Mouse (Mus musculus) frontal cortex, adult (tissue): Measurements from ENCODE around the gene Spryd3.
"Not testable (repeated sequence)": the region's sequence is repeated elsewhere in the genome, so short reads cannot be mapped to it uniquely, and the experiment has no call there.

ENCODE experiments used
- ATAC-seq: cut with Nextera tagmentation; 2 replicates; pipeline ENCODE4 v1.9.2; 2017; ENCODE audit warnings: mild to moderate bottlenecking, moderate library complexity, mixed read lengths; ENCODE audit not compliant: low TSS enrichment

Spryd3 gene

GRCm38 (mm10) chr15:102136129-102136758, at the start of gene Spryd3:
Gene Spryd3 (minus strand): TSS chr15:102136234.
- ATAC-seq: peak; percentile 99

- no peak for ATAC-seq
These were observed 47.0 kb upstream of the Spryd3 start for GRCm38 (mm10) chr15:102183076-102183475.

GRCm38 (mm10) chr15:102179924-102180323, 43.9 kb upstream of the Spryd3 start:
- ATAC-seq: no peak

- ATAC-seq: no peak
These were observed 43.1 kb upstream of the Spryd3 start for GRCm38 (mm10) chr15:102179106-102179505.

GRCm38 (mm10) chr15:102178279-102178678, 42.2 kb upstream of the Spryd3 start:
- ATAC-seq: peak; percentile 50; the same call in 1 of the 2 replicates

GRCm38 (mm10) chr15:102177417-102177816, 41.4 kb upstream of the Spryd3 start:
- no peak for ATAC-seq

GRCm38 (mm10) chr15:102176571-102177316, 40.7 kb upstream of the Spryd3 start:
- no peak for ATAC-seq

GRCm38 (mm10) chr15:102175736-102176319, 39.8 kb upstream of the Spryd3 start:
- ATAC-seq: no peak

GRCm38 (mm10) chr15:102173581-102173980, 37.5 kb upstream of the Spryd3 start:
- no peak for ATAC-seq

GRCm38 (mm10) chr15:102169064-102169463, 33.0 kb upstream of the Spryd3 start:
- no peak for ATAC-seq

GRCm38 (mm10) chr15:102167620-102168021, 31.6 kb upstream of the Spryd3 start:
- no peak for ATAC-seq

- no peak for ATAC-seq
These were observed 29.6 kb upstream of the Spryd3 start for GRCm38 (mm10) chr15:102165468-102166100.

GRCm38 (mm10) chr15:102163900-102164693, 28.1 kb upstream of the Spryd3 start:
- ATAC-seq: no peak

GRCm38 (mm10) chr15:102160415-102161060, 24.5 kb upstream of the Spryd3 start:
- ATAC-seq: no peak

- ATAC-seq: no peak
These were observed 20.8 kb upstream of the Spryd3 start for GRCm38 (mm10) chr15:102156836-102157235.

GRCm38 (mm10) chr15:102155006-102155405, 19.0 kb upstream of the Spryd3 start:
- not testable (repeated sequence) for ATAC-seq

GRCm38 (mm10) chr15:102152646-102153045, 16.6 kb upstream of the Spryd3 start:
- no peak for ATAC-seq

- no peak for ATAC-seq
These were observed 14.5 kb upstream of the Spryd3 start, which contains the start of gene Soat2 for GRCm38 (mm10) chr15:102150301-102151135. Gene Soat2 (plus strand): TSS chr15:102150526.

GRCm38 (mm10) chr15:102149561-102149960, 13.5 kb upstream of the Spryd3 start:
- ATAC-seq: no peak
